Mouse (Mus musculus): ENCODE measurements around the gene Hist2h2bb. TPM values are rescaled to one million over a fixed set of nuclear protein-coding genes. Genes with fewer than 3 reads are reported as not detected.
"Not testable (repeated sequence)": the region's sequence is repeated elsewhere in the genome, so short reads cannot be mapped to it uniquely, and the experiment has no call there.

The Hist2h2bb gene
- polyA plus RNA-seq, 1 experiment from 2014 or later = 7.9 TPM

GRCm38 (mm10) chr3:96243921-96244572 lies 25.5 kb upstream of the Hist2h2bb start:
- Histone ChIP-seq H3K4me1 (ENCODE audit: control insufficient read depth in 2 of 2, insufficient read depth in 2 of 2, low read length in 2 of 2) (peaks cover 6 to 33% of the 10 kb centered on the region in 2 experiments), H3K27me3 (ENCODE audit: control insufficient read depth, insufficient read depth, low read length) (no peaks in the 10 kb centered on the region), H3K36me3 (ENCODE audit: control insufficient read depth, insufficient read depth, low read length) (no peaks in the 10 kb centered on the region), H3K9me3 (ENCODE audit: control insufficient read depth, low read length) (no peaks in the 10 kb centered on the region), H3K9ac (ENCODE audit: low read length) (peak overlapping the region; percentile 91), H3K4me2 (ENCODE audit: low read length) (peak overlapping the region; percentile 74), H3K27ac (replicated peaks in 1 of 2; ENCODE audit: control insufficient read depth in 1 of 2, insufficient read depth in 1 of 2, low read depth in 2 of 2, low read length in 2 of 2) (peak overlapping the region; percentile 76 to 98), H3K4me3 (ENCODE audit: control insufficient read depth in 1 of 2, insufficient read depth in 1 of 2, low read depth in 1 of 2, low read length in 2 of 2) (no peak overlapping the region)
- no peak for ATAC-seq (ENCODE audit: insufficient number of reproducible peaks, insufficient read depth, low FRiP score, low read depth)
- 74% methylated on average over 7 of the region's 7 CpGs for whole genome bisulfite sequencing

GRCm38 (mm10) chr3:96245003-96245886 lies 24.3 kb upstream of the Hist2h2bb start, which contains the start of gene Hist2h2aa1:
Gene Hist2h2aa1, plus strand, starts transcription at chr3:96245497.
- Histone ChIP-seq H3K4me3 (ENCODE audit: control insufficient read depth in 1 of 2, insufficient read depth in 1 of 2, low read depth in 1 of 2, low read length in 2 of 2) (peak within 1 kb of the TSS; percentile 48 to 67), H3K27ac (replicated peaks in 1 of 2; ENCODE audit: control insufficient read depth in 1 of 2, insufficient read depth in 1 of 2, low read depth in 2 of 2, low read length in 2 of 2) (peak within 1 kb of the TSS; percentile 98), H3K4me2 (ENCODE audit: low read length) (peak within 1 kb of the TSS; percentile 74), H3K9ac (ENCODE audit: low read length) (peak within 1 kb of the TSS; percentile 91), H3K4me1 (ENCODE audit: control insufficient read depth in 2 of 2, insufficient read depth in 2 of 2, low read length in 2 of 2) (peaks cover 6 to 39% of the 10 kb centered on the region in 2 experiments)
- not testable (repeated sequence) for H3K36me3 ChIP-seq (ENCODE audit: control insufficient read depth, insufficient read depth, low read length); H3K9me3 ChIP-seq (ENCODE audit: control insufficient read depth, low read length); H3K27me3 ChIP-seq (ENCODE audit: control insufficient read depth, insufficient read depth, low read length)
- under 1% methylated on average over 27 of the region's 88 CpGs for WGBS
- peak; percentile 88 for ATAC-seq (ENCODE audit: insufficient number of reproducible peaks, insufficient read depth, low FRiP score, low read depth)

DNA sequence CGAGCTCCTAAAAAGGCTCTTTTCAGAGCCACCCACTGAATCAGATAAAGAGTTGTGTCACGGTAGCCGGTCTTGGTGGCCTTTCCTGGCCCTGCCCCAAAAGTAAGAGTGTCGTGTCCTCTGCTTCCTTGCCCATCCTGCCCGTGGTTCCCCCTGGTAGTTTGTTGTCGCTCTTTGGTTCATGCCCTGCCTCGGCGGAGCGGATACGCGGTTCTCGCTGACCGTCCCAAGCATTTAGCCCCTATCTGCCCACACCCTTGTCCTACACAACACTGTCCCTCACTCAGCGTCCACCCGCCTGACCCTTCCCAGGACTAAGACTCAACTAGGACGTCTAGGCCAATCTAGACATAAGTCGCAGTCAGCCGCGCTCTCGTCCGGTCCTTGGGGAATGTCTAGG lies 23.5 kb upstream of the Hist2h2bb start:
- H3K9ac ChIP-seq (ENCODE audit: low read length) = peak overlapping the region; percentile 67; the same call in 1 of the 2 replicates
- WGBS = 0% methylated on average over 10 of the region's 21 CpGs
- H3K9me3 ChIP-seq (ENCODE audit: control insufficient read depth, low read length); H3K36me3 ChIP-seq (ENCODE audit: control insufficient read depth, insufficient read depth, low read length); H3K27me3 ChIP-seq (ENCODE audit: control insufficient read depth, insufficient read depth, low read length); ATAC-seq (ENCODE audit: insufficient number of reproducible peaks, insufficient read depth, low FRiP score, low read depth): not testable (repeated sequence)
- peak overlapping the region; percentile 28 to 49 for H3K4me3 ChIP-seq (ENCODE audit: control insufficient read depth in 1 of 2, insufficient read depth in 1 of 2, low read depth in 1 of 2, low read length in 2 of 2)
- peak overlapping the region; percentile 35; the same call in 1 of the 2 replicates for H3K4me2 ChIP-seq (ENCODE audit: low read length)
- H3K4me1 ChIP-seq (ENCODE audit: control insufficient read depth in 2 of 2, insufficient read depth in 2 of 2, low read length in 2 of 2) = peaks cover 6 to 36% of the 10 kb centered on the region in 2 experiments
- H3K27ac ChIP-seq (replicated peaks in 1 of 2; ENCODE audit: control insufficient read depth in 1 of 2, insufficient read depth in 1 of 2, low read depth in 2 of 2, low read length in 2 of 2) = peak overlapping the region; percentile 65 to 85; a peak in 2 of 4 replicates

GRCm38 (mm10) chr3:96246427-96246856 lies 23.1 kb upstream of the Hist2h2bb start, which contains the start of gene Hist2h3c1:
Gene Hist2h3c1, plus strand, starts transcription at chr3:96246685.
- peak; percentile 92 for ATAC-seq (ENCODE audit: insufficient number of reproducible peaks, insufficient read depth, low FRiP score, low read depth)
- H3K4me2 ChIP-seq (ENCODE audit: low read length) = peak within 1 kb of the TSS; percentile 72
- H3K4me3 ChIP-seq (ENCODE audit: control insufficient read depth in 1 of 2, insufficient read depth in 1 of 2, low read depth in 1 of 2, low read length in 2 of 2) = peak within 1 kb of the TSS; percentile 43 to 49
- WGBS = 0% methylated on average over 2 of the region's 47 CpGs
- not testable (repeated sequence) for H3K27me3 ChIP-seq (ENCODE audit: control insufficient read depth, insufficient read depth, low read length); H3K36me3 ChIP-seq (ENCODE audit: control insufficient read depth, insufficient read depth, low read length); H3K9me3 ChIP-seq (ENCODE audit: control insufficient read depth, low read length)
- peak within 1 kb of the TSS; percentile 65 to 85 for H3K27ac ChIP-seq (replicated peaks in 1 of 2; ENCODE audit: control insufficient read depth in 1 of 2, insufficient read depth in 1 of 2, low read depth in 2 of 2, low read length in 2 of 2)
- peaks cover 6 to 36% of the 10 kb centered on the region in 2 experiments for H3K4me1 ChIP-seq (ENCODE audit: control insufficient read depth in 2 of 2, insufficient read depth in 2 of 2, low read length in 2 of 2)
- peak within 1 kb of the TSS; percentile 74 for H3K9ac ChIP-seq (ENCODE audit: low read length)

- 5% methylated on average over 11 of the region's 11 CpGs for WGBS
- Histone ChIP-seq H3K36me3 (ENCODE audit: control insufficient read depth, insufficient read depth, low read length) (no peaks in the 10 kb centered on the region), H3K27ac (replicated peaks in 1 of 2; ENCODE audit: control insufficient read depth in 1 of 2, insufficient read depth in 1 of 2, low read depth in 2 of 2, low read length in 2 of 2) (peak overlapping the region; percentile 62 to 65), H3K4me1 (ENCODE audit: control insufficient read depth in 2 of 2, insufficient read depth in 2 of 2, low read length in 2 of 2) (peaks cover 6 to 36% of the 10 kb centered on the region in 2 experiments), H3K27me3 (ENCODE audit: control insufficient read depth, insufficient read depth, low read length) (no peaks in the 10 kb centered on the region), H3K9me3 (ENCODE audit: control insufficient read depth, low read length) (no peaks in the 10 kb centered on the region), H3K9ac (ENCODE audit: low read length) (peak overlapping the region; percentile 74), H3K4me2 (ENCODE audit: low read length) (peak overlapping the region; percentile 72), H3K4me3 (ENCODE audit: control insufficient read depth in 1 of 2, insufficient read depth in 1 of 2, low read depth in 1 of 2, low read length in 2 of 2) (peak overlapping the region; percentile 43 to 48)
- ATAC-seq (ENCODE audit: insufficient number of reproducible peaks, insufficient read depth, low FRiP score, low read depth) = no peak
These were observed 22.0 kb upstream of the Hist2h2bb start for GRCm38 (mm10) chr3:96247356-96248140.

DNA sequence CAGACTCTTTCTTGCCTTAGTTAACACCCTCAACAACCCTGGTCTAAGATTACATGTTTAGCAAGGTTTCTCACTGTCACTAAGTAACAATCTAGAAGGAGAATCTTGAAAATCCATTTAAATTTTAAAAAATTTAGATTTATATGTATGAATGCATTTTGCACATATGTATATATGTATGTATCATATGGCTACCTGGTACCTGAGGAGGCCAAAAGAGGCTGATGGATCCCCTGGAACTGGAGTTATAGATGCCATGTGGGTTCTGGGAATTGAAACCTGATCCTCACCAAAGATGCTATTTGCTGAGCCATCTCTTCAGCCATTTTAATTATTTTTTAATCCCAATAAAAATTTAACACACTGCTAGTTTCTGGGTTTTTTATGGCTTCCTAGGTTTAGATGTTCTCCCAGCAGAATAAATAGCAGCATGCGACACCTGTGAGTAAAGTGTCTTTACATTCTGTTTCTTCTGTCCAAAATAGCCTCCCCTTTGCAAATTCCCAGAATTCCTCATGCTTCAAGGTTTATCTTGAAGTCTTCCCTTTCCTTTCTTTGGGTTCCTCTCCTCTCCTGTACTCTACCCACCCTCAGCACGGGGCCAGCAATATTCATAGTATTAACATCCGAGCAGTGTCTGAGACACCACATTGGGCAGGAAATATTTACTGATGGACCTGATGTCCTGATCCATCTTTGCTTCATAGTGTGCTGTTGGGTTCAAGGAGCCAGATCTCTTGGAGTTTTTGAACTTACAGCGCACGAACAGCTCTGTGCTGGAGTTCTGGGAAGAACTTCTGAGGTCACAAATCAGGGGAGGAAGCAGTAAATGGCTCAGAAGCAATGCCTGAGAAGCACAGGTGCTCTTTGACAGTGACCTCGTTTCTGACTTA lies 21.2 kb upstream of the Hist2h2bb start:
- Histone ChIP-seq H3K27ac (replicated peaks in 1 of 2; ENCODE audit: control insufficient read depth in 1 of 2, insufficient read depth in 1 of 2, low read depth in 2 of 2, low read length in 2 of 2) (0 out of 4 replicates have a peak overlapping the region, but pooled peaks of 1 of the 2 experiments have one; percentile 21), H3K4me2 (ENCODE audit: low read length) (peak overlapping the region; percentile 72), H3K4me1 (ENCODE audit: control insufficient read depth in 2 of 2, insufficient read depth in 2 of 2, low read length in 2 of 2) (peaks cover 6 to 33% of the 10 kb centered on the region in 2 experiments), H3K9me3 (ENCODE audit: control insufficient read depth, low read length) (no peaks in the 10 kb centered on the region), H3K4me3 (ENCODE audit: control insufficient read depth in 1 of 2, insufficient read depth in 1 of 2, low read depth in 1 of 2, low read length in 2 of 2) (peak overlapping the region in 1 of 2 experiments; percentile 43; a peak in 2 of 4 replicates), H3K36me3 (ENCODE audit: control insufficient read depth, insufficient read depth, low read length) (no peaks in the 10 kb centered on the region), H3K27me3 (ENCODE audit: control insufficient read depth, insufficient read depth, low read length) (no peaks in the 10 kb centered on the region), H3K9ac (ENCODE audit: low read length) (peak overlapping the region; percentile 74; the same call in 1 of the 2 replicates)
- ATAC-seq (ENCODE audit: insufficient number of reproducible peaks, insufficient read depth, low FRiP score, low read depth) = no peak
- WGBS = 44% methylated on average over 6 of the region's 6 CpGs
